Mouse (Mus musculus): ENCODE measurements at regions not wholly inside any gene's neighbourhood (a gene's known extent, or its start where the extent isn't known, plus 50 kb on each side); places are given as distances from the start of the nearest gene placed in this dataset.

DNA sequence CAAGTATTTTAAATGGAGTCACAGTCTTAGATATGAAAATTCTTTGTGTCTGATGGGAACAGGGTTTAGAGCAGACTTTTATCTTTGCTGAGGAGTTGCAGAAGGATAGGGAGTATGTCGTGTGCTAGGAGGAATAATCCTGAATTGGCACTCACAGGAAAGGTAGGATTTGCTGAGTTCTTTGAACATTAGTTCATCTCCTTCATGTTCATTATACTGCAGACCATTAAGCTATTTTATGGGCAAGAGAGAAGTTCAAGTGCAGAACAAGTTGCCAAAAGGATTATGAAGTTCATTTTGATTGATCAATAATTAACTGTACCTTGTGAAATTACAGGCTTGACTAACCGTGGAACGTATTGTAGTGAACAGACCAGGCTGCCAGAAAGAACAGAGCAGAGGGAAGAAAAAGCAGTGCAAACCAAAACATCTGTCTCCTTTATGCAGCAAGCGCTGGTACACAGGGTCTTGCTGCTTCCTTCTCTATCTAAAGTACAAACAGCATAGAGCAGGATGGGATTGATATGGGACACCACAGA lies 839.7 kb upstream of the Zeb2 start:
- H3K36me3 ChIP-seq = no peaks in the 10 kb centered on the region
- WGBS = 86% methylated on average over 4 of the region's 4 CpGs
- H3K27ac ChIP-seq = no peak overlapping the region
- no peaks in the 10 kb centered on the region for H3K27me3 ChIP-seq (ENCODE audit: insufficient read depth, poor library complexity, severe bottlenecking)
- H3K9me3 ChIP-seq = no peaks in the 10 kb centered on the region
- no peak overlapping the region for H3K4me3 ChIP-seq
- no peaks in the 10 kb centered on the region for H3K4me1 ChIP-seq (replicated peaks)
- DNase-seq (ENCODE audit: low spot score) = no peak

DNA sequence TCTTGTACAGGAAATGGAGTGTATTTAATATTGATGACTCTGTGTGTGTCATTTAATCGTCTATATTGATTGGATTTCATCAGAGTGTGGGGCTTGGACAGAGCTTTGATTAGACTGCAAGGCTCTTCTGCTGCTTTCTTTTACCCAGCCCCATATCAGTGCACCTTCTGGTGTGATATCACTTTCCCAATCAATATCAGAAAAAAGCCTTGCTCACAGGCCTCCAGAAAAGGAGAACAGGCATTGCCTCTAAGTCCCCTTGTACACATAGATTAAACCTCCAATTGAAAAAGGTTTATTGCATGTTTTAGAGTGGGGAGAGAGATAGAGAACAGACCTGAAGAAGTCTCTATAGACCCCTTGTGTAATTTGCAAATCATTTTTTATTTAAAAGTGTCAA lies 831.6 kb upstream of the Zeb2 start:
- no peaks in the 10 kb centered on the region for H3K27me3 ChIP-seq (ENCODE audit: insufficient read depth, poor library complexity, severe bottlenecking)
- H3K4me1 ChIP-seq (replicated peaks) = no peaks in the 10 kb centered on the region
- no peaks in the 10 kb centered on the region for H3K36me3 ChIP-seq
- no peak overlapping the region for H3K27ac ChIP-seq
- no peak overlapping the region for H3K4me3 ChIP-seq
- DNase-seq (ENCODE audit: low spot score) = no peak
- WGBS = 87% methylated on average over 1 of the region's 1 CpGs
- H3K9me3 ChIP-seq = no peaks in the 10 kb centered on the region

DNA sequence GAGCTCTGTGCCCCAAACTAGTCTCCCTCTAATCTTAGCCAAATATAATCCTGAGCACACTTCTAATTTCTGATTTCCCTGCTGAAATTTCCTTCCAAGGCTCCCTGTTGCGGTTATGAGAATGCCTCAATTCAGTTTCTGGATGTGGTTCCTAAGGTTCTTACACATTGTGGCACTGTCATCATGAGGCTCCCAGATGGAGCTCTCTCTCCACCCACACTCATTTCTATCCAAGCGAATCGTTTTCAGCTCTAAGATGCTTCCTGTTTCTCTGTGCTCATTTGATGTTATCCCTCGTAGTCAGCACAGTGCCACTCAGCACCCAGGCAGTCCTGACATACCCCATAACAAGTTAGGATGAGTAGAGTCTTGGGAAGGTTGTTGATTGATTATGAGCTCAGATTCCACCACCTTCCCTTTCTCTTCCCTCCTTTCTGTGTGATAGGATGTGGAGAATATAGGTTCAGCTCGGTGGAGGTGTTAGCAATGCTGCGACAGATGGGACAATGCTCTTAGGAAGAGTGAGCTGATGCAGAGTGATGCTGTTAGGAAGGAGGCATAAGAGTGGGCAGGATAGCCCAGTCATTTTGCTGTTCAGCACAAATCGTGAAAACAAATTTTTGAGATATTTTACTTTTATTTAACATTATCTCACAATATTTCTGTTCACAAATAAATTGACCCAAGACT lies 808.7 kb upstream of the Zeb2 start:
- DNase-seq (ENCODE audit: low spot score) = no peak
- Histone ChIP-seq H3K4me1 (replicated peaks) (no peaks in the 10 kb centered on the region), H3K27me3 (ENCODE audit: insufficient read depth, poor library complexity, severe bottlenecking) (no peaks in the 10 kb centered on the region), H3K36me3 (no peaks in the 10 kb centered on the region), H3K9me3 (no peaks in the 10 kb centered on the region), H3K4me3 (no peak overlapping the region), H3K27ac (no peak overlapping the region)
- 84% methylated on average over 7 of the region's 7 CpGs for WGBS

DNA sequence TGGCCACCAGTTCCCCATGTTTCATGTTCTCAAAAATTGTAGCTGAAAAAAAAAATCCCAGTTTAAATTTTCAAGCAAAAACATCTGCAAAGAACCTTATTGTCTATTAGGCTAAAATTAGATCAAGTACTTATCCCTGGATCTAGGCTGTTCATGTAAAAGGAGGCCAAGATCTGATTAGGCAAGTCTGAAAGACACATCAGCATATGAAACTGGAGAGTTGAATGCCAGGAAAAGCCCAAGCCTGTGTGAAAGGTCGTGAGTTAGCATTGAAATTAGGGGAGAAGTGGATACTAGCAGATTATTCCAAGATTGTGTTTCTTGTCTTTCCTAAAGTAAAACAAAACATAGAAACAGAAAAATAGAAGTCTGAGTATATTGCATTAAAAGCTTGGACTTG lies 791.7 kb upstream of the Zeb2 start:
- WGBS = 44% methylated on average over 1 of the region's 1 CpGs
- Histone ChIP-seq H3K4me1 (replicated peaks) (no peaks in the 10 kb centered on the region), H3K9me3 (no peaks in the 10 kb centered on the region), H3K4me3 (no peak overlapping the region), H3K27ac (no peak overlapping the region), H3K27me3 (ENCODE audit: insufficient read depth, poor library complexity, severe bottlenecking) (no peaks in the 10 kb centered on the region), H3K36me3 (no peaks in the 10 kb centered on the region)
- no peak for DNase-seq (ENCODE audit: low spot score)

DNA sequence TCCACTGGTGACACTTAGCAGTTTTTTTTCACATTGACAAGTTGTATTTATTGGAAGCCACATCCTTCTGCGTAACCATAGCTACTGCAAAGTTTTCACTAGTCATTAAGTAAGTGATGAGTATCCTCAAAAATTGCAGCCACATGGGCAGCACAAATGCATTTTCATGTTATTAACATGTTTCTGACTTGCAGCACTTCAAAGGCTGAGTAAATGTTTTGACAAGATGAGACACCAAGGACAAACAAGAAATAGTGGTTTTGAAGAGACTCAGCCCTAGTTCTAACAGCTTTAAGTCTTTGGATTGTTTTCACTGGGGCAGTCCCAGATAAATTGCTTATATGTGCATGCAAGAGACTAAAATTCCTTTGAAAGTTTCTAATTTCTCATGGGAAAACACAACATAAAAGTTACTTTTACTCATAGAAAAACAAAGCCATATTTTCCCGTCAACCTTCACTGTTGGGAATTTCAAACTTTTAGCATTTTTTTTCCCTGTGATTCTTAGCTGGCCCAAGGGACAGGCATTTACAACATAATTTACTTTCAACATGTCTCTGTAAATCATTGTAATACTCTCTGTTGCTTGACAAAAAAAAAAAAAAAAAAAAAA lies 787.5 kb upstream of the Zeb2 start:
- DNase-seq (ENCODE audit: low spot score) = no peak
- no peaks in the 10 kb centered on the region for H3K27me3 ChIP-seq (ENCODE audit: insufficient read depth, poor library complexity, severe bottlenecking)
- no peaks in the 10 kb centered on the region for H3K9me3 ChIP-seq
- 69% methylated on average over 2 of the region's 2 CpGs for WGBS
- H3K4me1 ChIP-seq (replicated peaks) = no peaks in the 10 kb centered on the region
- no peaks in the 10 kb centered on the region for H3K36me3 ChIP-seq
- no peak overlapping the region for H3K27ac ChIP-seq
- H3K4me3 ChIP-seq = no peak overlapping the region

DNA sequence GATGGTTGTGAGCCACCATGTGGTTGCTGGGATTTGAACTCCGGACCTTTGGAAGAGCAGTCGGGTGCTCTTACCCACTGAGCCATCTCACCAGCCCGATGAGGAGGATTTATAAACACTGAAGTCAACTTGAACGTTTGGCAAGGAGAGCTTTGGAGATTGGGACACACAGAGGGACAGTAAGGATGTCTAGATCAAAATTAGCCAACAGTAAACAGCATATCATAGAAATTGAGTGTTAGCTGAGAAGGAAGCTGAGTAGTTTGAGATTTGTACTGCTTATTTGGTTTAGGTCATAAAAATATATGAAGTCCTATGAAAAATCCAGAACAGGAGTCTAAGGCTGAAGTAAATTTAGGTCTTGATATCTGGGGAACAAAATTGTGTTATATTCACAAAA lies 786.9 kb upstream of the Zeb2 start:
- H3K27me3 ChIP-seq (ENCODE audit: insufficient read depth, poor library complexity, severe bottlenecking) = no peaks in the 10 kb centered on the region
- no peak for DNase-seq (ENCODE audit: low spot score)
- H3K4me3 ChIP-seq = no peak overlapping the region
- H3K27ac ChIP-seq = no peak overlapping the region
- no peaks in the 10 kb centered on the region for H3K4me1 ChIP-seq (replicated peaks)
- H3K36me3 ChIP-seq = no peaks in the 10 kb centered on the region
- H3K9me3 ChIP-seq = no peaks in the 10 kb centered on the region
- WGBS = 89% methylated on average over 4 of the region's 4 CpGs

- 85% methylated on average over 1 of the region's 1 CpGs for WGBS
- H3K36me3 ChIP-seq = no peaks in the 10 kb centered on the region
- no peaks in the 10 kb centered on the region for H3K9me3 ChIP-seq
- DNase-seq (ENCODE audit: low spot score) = no peak
- H3K27ac ChIP-seq = no peak overlapping the region
- H3K4me3 ChIP-seq = no peak overlapping the region
- no peaks in the 10 kb centered on the region for H3K4me1 ChIP-seq (replicated peaks)
- H3K27me3 ChIP-seq (ENCODE audit: insufficient read depth, poor library complexity, severe bottlenecking) = no peaks in the 10 kb centered on the region
Measured at GRCm38 (mm10) chr2:45903350-45903749, 786.2 kb upstream of the Zeb2 start.

DNA sequence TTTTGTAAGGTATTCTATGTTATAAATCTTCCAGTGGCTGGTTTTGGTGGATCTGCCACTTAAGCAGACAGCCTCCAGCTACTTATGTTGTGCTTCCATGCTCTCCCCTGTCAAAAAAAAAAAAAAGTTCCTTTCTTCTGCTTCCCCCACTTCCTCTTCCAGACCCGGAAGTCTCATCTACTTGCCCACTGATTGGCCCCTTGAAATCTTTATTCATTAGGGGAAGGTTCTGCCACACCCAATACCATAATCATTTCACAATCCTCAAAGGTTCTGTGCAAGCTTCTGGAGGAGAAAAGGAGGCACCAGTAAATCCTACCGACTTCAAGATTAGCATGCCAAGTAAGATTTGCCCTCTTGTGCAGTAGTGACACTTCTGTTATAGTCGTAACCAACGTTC lies 784.7 kb upstream of the Zeb2 start:
- 94% methylated on average over 4 of the region's 4 CpGs for WGBS
- no peaks in the 10 kb centered on the region for H3K27me3 ChIP-seq (ENCODE audit: insufficient read depth, poor library complexity, severe bottlenecking)
- no peak for DNase-seq (ENCODE audit: low spot score)
- H3K9me3 ChIP-seq = no peaks in the 10 kb centered on the region
- no peak overlapping the region for H3K27ac ChIP-seq
- no peaks in the 10 kb centered on the region for H3K4me1 ChIP-seq (replicated peaks)
- no peaks in the 10 kb centered on the region for H3K36me3 ChIP-seq
- no peak overlapping the region for H3K4me3 ChIP-seq

DNA sequence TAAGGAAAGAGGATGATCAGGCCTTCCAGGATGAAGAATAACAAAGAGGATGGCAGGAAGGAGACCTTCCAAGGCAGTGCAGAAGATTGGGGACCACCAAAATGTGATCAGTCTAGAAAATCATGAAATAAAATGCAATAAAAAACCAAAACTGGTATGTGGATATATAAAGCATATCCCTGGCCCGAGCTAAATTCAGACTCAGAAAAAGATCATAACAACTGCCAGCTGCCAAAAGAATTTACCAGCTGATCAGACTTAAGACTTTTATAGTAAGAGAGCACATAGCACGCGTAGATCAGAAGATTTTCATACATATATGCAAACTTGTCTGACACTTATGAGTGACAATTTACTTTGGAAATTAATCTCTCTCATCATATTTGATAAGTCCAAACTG lies 767.5 kb upstream of the Zeb2 start:
- DNase-seq (ENCODE audit: low spot score) = no peak
- no peak overlapping the region for H3K27ac ChIP-seq
- H3K9me3 ChIP-seq = no peaks in the 10 kb centered on the region
- H3K4me1 ChIP-seq (replicated peaks) = no peaks in the 10 kb centered on the region
- no peaks in the 10 kb centered on the region for H3K27me3 ChIP-seq (ENCODE audit: insufficient read depth, poor library complexity, severe bottlenecking)
- 91% methylated on average over 3 of the region's 3 CpGs for WGBS
- no peak overlapping the region for H3K4me3 ChIP-seq
- H3K36me3 ChIP-seq = no peaks in the 10 kb centered on the region

DNA sequence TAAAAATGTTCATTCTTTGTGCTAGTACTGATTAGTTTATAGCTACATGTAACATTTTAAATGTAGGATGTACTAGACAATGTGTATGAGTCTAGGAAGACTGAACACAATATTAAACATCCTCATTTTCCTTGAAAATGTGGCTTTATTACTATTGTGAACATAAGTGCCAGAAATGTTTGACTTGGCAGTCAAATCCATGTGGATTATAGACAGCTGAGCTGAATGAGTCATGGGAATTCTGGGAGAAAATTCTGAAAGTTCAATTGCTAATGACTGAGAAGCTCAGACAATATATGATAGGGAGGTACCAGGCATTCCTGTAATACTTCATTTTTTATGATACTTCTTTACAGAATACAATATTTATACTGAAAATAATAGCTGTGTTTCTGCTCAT lies 761.5 kb upstream of the Zeb2 start:
- Histone ChIP-seq H3K4me3 (no peak overlapping the region), H3K27ac (no peak overlapping the region), H3K27me3 (ENCODE audit: insufficient read depth, poor library complexity, severe bottlenecking) (no peaks in the 10 kb centered on the region), H3K36me3 (no peaks in the 10 kb centered on the region), H3K4me1 (replicated peaks) (no peaks in the 10 kb centered on the region), H3K9me3 (no peaks in the 10 kb centered on the region)
- no peak for DNase-seq (ENCODE audit: low spot score)

DNA sequence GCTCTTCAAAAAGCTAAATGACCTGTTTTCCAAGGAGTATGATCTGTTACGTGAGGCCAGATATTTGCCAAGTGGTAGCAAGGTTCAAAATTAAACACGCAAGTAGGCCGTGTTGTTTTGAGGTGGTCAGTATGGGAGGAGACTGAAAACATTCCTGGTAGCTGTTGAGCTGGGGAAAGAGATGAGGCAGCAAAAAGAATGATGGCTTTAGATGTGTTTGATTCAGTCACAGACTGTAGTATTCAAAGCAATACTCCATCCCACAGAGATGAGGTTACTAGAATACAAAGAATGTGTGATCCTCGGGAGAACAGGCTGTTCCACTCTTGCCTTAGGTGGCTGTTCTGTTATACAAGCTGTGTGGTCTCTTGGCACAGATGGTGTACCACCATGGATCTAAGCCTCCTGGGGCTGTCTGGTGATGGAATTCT lies 742.7 kb upstream of the Zeb2 start:
- no peak for DNase-seq (ENCODE audit: low spot score)

GRCm38 (mm10) chr2:45859445-45859844 lies 742.2 kb upstream of the Zeb2 start:
- Histone ChIP-seq H3K4me3 (no peak overlapping the region), H3K9me3 (no peaks in the 10 kb centered on the region), H3K27me3 (ENCODE audit: insufficient read depth, poor library complexity, severe bottlenecking) (no peaks in the 10 kb centered on the region), H3K4me1 (replicated peaks) (no peaks in the 10 kb centered on the region), H3K36me3 (no peaks in the 10 kb centered on the region), H3K27ac (no peak overlapping the region)
- DNase-seq (ENCODE audit: low spot score) = no peak
- WGBS = 84% methylated on average over 6 of the region's 6 CpGs

More for the DNA sequence above, 742.7 kb upstream of the Zeb2 start:
- no peaks in the 10 kb centered on the region for H3K27me3 ChIP-seq (ENCODE audit: insufficient read depth, poor library complexity, severe bottlenecking)
- H3K9me3 ChIP-seq = no peaks in the 10 kb centered on the region
- no peak overlapping the region for H3K4me3 ChIP-seq
- H3K36me3 ChIP-seq = no peaks in the 10 kb centered on the region
- H3K27ac ChIP-seq = no peak overlapping the region
- 88% methylated on average over 4 of the region's 4 CpGs for WGBS
- H3K4me1 ChIP-seq (replicated peaks) = no peaks in the 10 kb centered on the region

GRCm38 (mm10) chr2:45850018-45850605 lies 732.9 kb upstream of the Zeb2 start:
- Histone ChIP-seq H3K27me3 (ENCODE audit: insufficient read depth, poor library complexity, severe bottlenecking) (no peaks in the 10 kb centered on the region), H3K4me3 (no peak overlapping the region), H3K9me3 (no peaks in the 10 kb centered on the region), H3K27ac (no peak overlapping the region), H3K4me1 (replicated peaks) (no peaks in the 10 kb centered on the region), H3K36me3 (no peaks in the 10 kb centered on the region)
- DNase-seq (ENCODE audit: low spot score) = no peak
- WGBS = 96% methylated on average over 6 of the region's 6 CpGs

Data from hindbrain, embryonic 10.5 days (tissue).